Mouse (Mus musculus): ENCODE measurements around the gene Krtap12-1. TPM values are rescaled to one million over a fixed set of nuclear protein-coding genes. Genes with fewer than 3 reads are reported as not detected.
"Not testable (repeated sequence)": the region's sequence is repeated elsewhere in the genome, so short reads cannot be mapped to it uniquely, and the experiment has no call there.

Gene Krtap12-1
- polyA plus RNA-seq, 1 experiment from 2014 or later = not detected

GRCm38 (mm10) chr10:77690356-77690807 lies 30.0 kb upstream of the Krtap12-1 start, which contains the start of gene Gm19402:
Gene Gm19402 (minus strand): TSS chr10:77690757.
- H3K4me3 ChIP-seq (replicated peaks; ENCODE audit: low read depth, low read length); H3K9me3 ChIP-seq (ENCODE audit: control insufficient read depth, low read length); ATAC-seq (ENCODE audit: low FRiP score, low TSS enrichment); H3K9ac ChIP-seq (replicated peaks; ENCODE audit: low read length); H3K27ac ChIP-seq (replicated peaks; ENCODE audit: low read depth, low read length); H3K4me2 ChIP-seq (ENCODE audit: low read length); H3K36me3 ChIP-seq (ENCODE audit: control insufficient read depth, insufficient read depth, low read length); H3K4me1 ChIP-seq (ENCODE audit: control insufficient read depth, insufficient read depth, low read length); H3K27me3 ChIP-seq (ENCODE audit: control insufficient read depth, insufficient read depth, low read length); DNase-seq: not testable (repeated sequence)
- WGBS = 51% methylated on average over 3 of the region's 3 CpGs

- H3K4me2 ChIP-seq (ENCODE audit: low read length) = no peak within 1 kb of the TSS
- H3K4me1 ChIP-seq (ENCODE audit: control insufficient read depth, insufficient read depth, low read length) = no peaks in the 10 kb centered on the region
- H3K36me3 ChIP-seq (ENCODE audit: control insufficient read depth, insufficient read depth, low read length) = no peaks in the 10 kb centered on the region
- WGBS = 41% methylated on average over 4 of the region's 4 CpGs
- no peaks in the 10 kb centered on the region for H3K27me3 ChIP-seq (ENCODE audit: control insufficient read depth, insufficient read depth, low read length)
- H3K9me3 ChIP-seq (ENCODE audit: control insufficient read depth, low read length) = no peaks in the 10 kb centered on the region
- no peak for ATAC-seq (ENCODE audit: low FRiP score, low TSS enrichment)
- no peak within 1 kb of the TSS for H3K9ac ChIP-seq (replicated peaks; ENCODE audit: low read length)
- no peak within 1 kb of the TSS for H3K4me3 ChIP-seq (replicated peaks; ENCODE audit: low read depth, low read length)
- DNase-seq = no peak
- H3K27ac ChIP-seq (replicated peaks; ENCODE audit: low read depth, low read length) = no peak within 1 kb of the TSS
These were observed 23.3 kb upstream of the Krtap12-1 start, which contains the start of gene Gm9508 for GRCm38 (mm10) chr10:77697133-77697532. Gene Gm9508 (minus strand): TSS chr10:77697233.

- Histone ChIP-seq H3K4me1 (ENCODE audit: control insufficient read depth, insufficient read depth, low read length) (no peaks in the 10 kb centered on the region), H3K9ac (replicated peaks; ENCODE audit: low read length) (no peak within 1 kb of the TSS), H3K4me3 (replicated peaks; ENCODE audit: low read depth, low read length) (no peak within 1 kb of the TSS), H3K27ac (replicated peaks; ENCODE audit: low read depth, low read length) (no peak within 1 kb of the TSS), H3K9me3 (ENCODE audit: control insufficient read depth, low read length) (0 out of 2 replicates have a peak, but pooled peaks cover 5% of the 10 kb centered on the region), H3K36me3 (ENCODE audit: control insufficient read depth, insufficient read depth, low read length) (no peaks in the 10 kb centered on the region), H3K4me2 (ENCODE audit: low read length) (no peak within 1 kb of the TSS), H3K27me3 (ENCODE audit: control insufficient read depth, insufficient read depth, low read length) (no peaks in the 10 kb centered on the region)
- ATAC-seq (ENCODE audit: low FRiP score, low TSS enrichment) (no peak), DNase-seq (no peak)
- WGBS = 88% methylated on average over 1 of the region's 1 CpGs
These were observed 14.1 kb upstream of the Krtap12-1 start, which contains the start of gene Gm10272 for GRCm38 (mm10) chr10:77706326-77706725. Gene Gm10272 (plus strand): TSS chr10:77706626.

GRCm38 (mm10) chr10:77709831-77710230 lies 10.6 kb upstream of the Krtap12-1 start:
- H3K9ac ChIP-seq (replicated peaks; ENCODE audit: low read length) = no peak overlapping the region

GRCm38 (mm10) chr10:77711157-77711556 lies 9.2 kb upstream of the Krtap12-1 start, which contains the start of gene Gm10024:
Gene Gm10024 (plus strand): TSS chr10:77711457.
- not testable (repeated sequence) for H3K4me1 ChIP-seq (ENCODE audit: control insufficient read depth, insufficient read depth, low read length); H3K27ac ChIP-seq (replicated peaks; ENCODE audit: low read depth, low read length); H3K36me3 ChIP-seq (ENCODE audit: control insufficient read depth, insufficient read depth, low read length); H3K27me3 ChIP-seq (ENCODE audit: control insufficient read depth, insufficient read depth, low read length); H3K9ac ChIP-seq (replicated peaks; ENCODE audit: low read length); DNase-seq; H3K9me3 ChIP-seq (ENCODE audit: control insufficient read depth, low read length); H3K4me2 ChIP-seq (ENCODE audit: low read length); ATAC-seq (ENCODE audit: low FRiP score, low TSS enrichment); H3K4me3 ChIP-seq (replicated peaks; ENCODE audit: low read depth, low read length)

More at GRCm38 (mm10) chr10:77709831-77710230, 10.6 kb upstream of the Krtap12-1 start:
- H3K9me3 ChIP-seq (ENCODE audit: control insufficient read depth, low read length) = 0 out of 2 replicates have a peak, but pooled peaks cover 2% of the 10 kb centered on the region
- ATAC-seq (ENCODE audit: low FRiP score, low TSS enrichment) (no peak), DNase-seq (peak; percentile 28)
- H3K4me2 ChIP-seq (ENCODE audit: low read length) = no peak overlapping the region
- no peaks in the 10 kb centered on the region for H3K36me3 ChIP-seq (ENCODE audit: control insufficient read depth, insufficient read depth, low read length)
- H3K27ac ChIP-seq (replicated peaks; ENCODE audit: low read depth, low read length) = no peak overlapping the region
- H3K4me3 ChIP-seq (replicated peaks; ENCODE audit: low read depth, low read length) = no peak overlapping the region
- WGBS = 78% methylated on average over 3 of the region's 3 CpGs
- no peaks in the 10 kb centered on the region for H3K27me3 ChIP-seq (ENCODE audit: control insufficient read depth, insufficient read depth, low read length)
- H3K4me1 ChIP-seq (ENCODE audit: control insufficient read depth, insufficient read depth, low read length) = no peaks in the 10 kb centered on the region

GRCm38 (mm10) chr10:77713734-77714133 lies 6.7 kb upstream of the Krtap12-1 start:
- Histone ChIP-seq H3K9me3 (ENCODE audit: control insufficient read depth, low read length) (no peaks in the 10 kb centered on the region), H3K4me3 (replicated peaks; ENCODE audit: low read depth, low read length) (no peak overlapping the region), H3K27me3 (ENCODE audit: control insufficient read depth, insufficient read depth, low read length) (no peaks in the 10 kb centered on the region), H3K9ac (replicated peaks; ENCODE audit: low read length) (no peak overlapping the region), H3K36me3 (ENCODE audit: control insufficient read depth, insufficient read depth, low read length) (no peaks in the 10 kb centered on the region), H3K4me2 (ENCODE audit: low read length) (no peak overlapping the region), H3K27ac (replicated peaks; ENCODE audit: low read depth, low read length) (no peak overlapping the region), H3K4me1 (ENCODE audit: control insufficient read depth, insufficient read depth, low read length) (no peaks in the 10 kb centered on the region)
- no peak for ATAC-seq (ENCODE audit: low FRiP score, low TSS enrichment)
- no peak for DNase-seq
- 78% methylated on average over 4 of the region's 4 CpGs for WGBS

GRCm38 (mm10) chr10:77715507-77715906 lies 4.9 kb upstream of the Krtap12-1 start, which contains the start of gene Gm10142:
Gene Gm10142 (plus strand): TSS chr10:77715807.
- Histone ChIP-seq H3K36me3 (ENCODE audit: control insufficient read depth, insufficient read depth, low read length) (no peaks in the 10 kb centered on the region), H3K4me1 (ENCODE audit: control insufficient read depth, insufficient read depth, low read length) (no peaks in the 10 kb centered on the region), H3K27me3 (ENCODE audit: control insufficient read depth, insufficient read depth, low read length) (no peaks in the 10 kb centered on the region), H3K9me3 (ENCODE audit: control insufficient read depth, low read length) (no peaks in the 10 kb centered on the region), H3K27ac (replicated peaks; ENCODE audit: low read depth, low read length) (no peak within 1 kb of the TSS), H3K4me2 (ENCODE audit: low read length) (no peak within 1 kb of the TSS), H3K9ac (replicated peaks; ENCODE audit: low read length) (no peak within 1 kb of the TSS), H3K4me3 (replicated peaks; ENCODE audit: low read depth, low read length) (no peak within 1 kb of the TSS)
- WGBS = 87% methylated on average over 1 of the region's 1 CpGs
- DNase-seq = no peak
- ATAC-seq (ENCODE audit: low FRiP score, low TSS enrichment) = no peak

- WGBS = 77% methylated on average over 8 of the region's 8 CpGs
- Histone ChIP-seq H3K9ac (replicated peaks; ENCODE audit: low read length) (no peak overlapping the region), H3K36me3 (ENCODE audit: control insufficient read depth, insufficient read depth, low read length) (no peaks in the 10 kb centered on the region), H3K4me3 (replicated peaks; ENCODE audit: low read depth, low read length) (no peak overlapping the region), H3K27me3 (ENCODE audit: control insufficient read depth, insufficient read depth, low read length) (no peaks in the 10 kb centered on the region), H3K27ac (replicated peaks; ENCODE audit: low read depth, low read length) (no peak overlapping the region), H3K9me3 (ENCODE audit: control insufficient read depth, low read length) (no peaks in the 10 kb centered on the region), H3K4me2 (ENCODE audit: low read length) (no peak overlapping the region), H3K4me1 (ENCODE audit: control insufficient read depth, insufficient read depth, low read length) (no peaks in the 10 kb centered on the region)
- no peak for ATAC-seq (ENCODE audit: low FRiP score, low TSS enrichment)
- DNase-seq = no peak
These were observed 4.5 kb downstream of the Krtap12-1 start for GRCm38 (mm10) chr10:77724855-77725254.

GRCm38 (mm10) chr10:77726186-77726585 lies 5.8 kb downstream of the Krtap12-1 start, which contains the start of gene Gm10100:
Gene Gm10100 (plus strand): TSS chr10:77726486.
- DNase-seq (no peak), ATAC-seq (ENCODE audit: low FRiP score, low TSS enrichment) (no peak)
- 42% methylated on average over 3 of the region's 3 CpGs for WGBS
- Histone ChIP-seq H3K27ac (replicated peaks; ENCODE audit: low read depth, low read length) (no peak within 1 kb of the TSS), H3K4me3 (replicated peaks; ENCODE audit: low read depth, low read length) (no peak within 1 kb of the TSS), H3K4me2 (ENCODE audit: low read length) (no peak within 1 kb of the TSS), H3K27me3 (ENCODE audit: control insufficient read depth, insufficient read depth, low read length) (no peaks in the 10 kb centered on the region), H3K9me3 (ENCODE audit: control insufficient read depth, low read length) (no peaks in the 10 kb centered on the region), H3K36me3 (ENCODE audit: control insufficient read depth, insufficient read depth, low read length) (no peaks in the 10 kb centered on the region), H3K4me1 (ENCODE audit: control insufficient read depth, insufficient read depth, low read length) (no peaks in the 10 kb centered on the region), H3K9ac (replicated peaks; ENCODE audit: low read length) (no peak within 1 kb of the TSS)

All from midbrain, embryonic 14.5 days (tissue).